Mouse (Mus musculus) small intestine, adult 2 months (tissue): Measurements from ENCODE around the gene Alpl.

Experiments used
- CTCF ChIP-seq: fragments of 200-500 bp; IDR thresholded peaks from 2 replicates; pipeline ENCODE4 v1.5.1; 2012; ENCODE audit warnings: low read depth, mild to moderate bottlenecking, control low read depth, inconsistent platforms, low read length, moderate library complexity, mixed read lengths; ENCODE audit not compliant: insufficient replicate concordance, insufficient read length; ENCODE audit errors: extremely low read depth
- POLR2A ChIP-seq: fragments of 200-500 bp; IDR thresholded peaks from 2 replicates; pipeline ENCODE4 v1.6.1; 2012; ENCODE audit warnings: low read depth, mild to moderate bottlenecking, control low read depth, inconsistent platforms, low read length, moderate library complexity

DNA sequence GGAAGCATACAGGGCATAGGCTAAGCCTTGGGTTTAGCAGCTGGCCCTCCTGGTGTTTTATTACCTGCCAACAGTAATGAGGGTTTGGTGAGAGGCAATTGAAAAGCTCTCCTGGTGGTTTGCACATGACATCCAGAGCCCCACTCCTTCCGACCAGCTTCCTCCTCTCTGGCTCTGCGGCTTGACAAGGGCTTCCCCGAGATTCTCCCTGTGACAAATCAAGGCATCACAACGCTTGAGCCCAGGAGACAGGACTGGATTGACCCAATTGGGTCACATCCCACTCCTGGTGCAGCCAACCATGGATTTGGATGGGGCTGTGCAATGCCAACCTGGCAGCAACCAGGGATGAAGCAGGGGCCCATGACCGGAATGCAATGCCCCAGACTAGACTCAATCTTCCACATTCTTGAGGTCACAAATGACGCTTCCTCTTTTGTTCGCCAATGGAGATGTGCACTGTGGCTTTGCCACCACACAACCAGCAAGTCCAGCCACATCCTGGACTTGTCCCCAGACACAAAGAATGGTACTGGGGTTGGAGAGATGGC, 11.2 kb upstream of the Alpl start:
- no peak for TF ChIP-seq CTCF
- TF ChIP-seq POLR2A: no peak
